Mouse (Mus musculus) layer of hippocampus, postnatal 25 days (tissue): ENCODE measurements around the gene Padi3. TPM values are rescaled to one million over a fixed set of nuclear protein-coding genes. Genes with fewer than 3 reads are reported as not detected.
A peak's percentile ranks its signal among the peaks of the same experiment; 100 is the strongest.

Experiments
- DNase-seq, 2 experiments: peaks; one replicate each; pipeline ENCODE4 v3.0.0; 2022; ENCODE audit warnings: mixed read lengths in 2 of 2, low spot score in 1 of 2; ENCODE audit errors: extremely low spot score in 1 of 2
- total RNA-seq, 2 experiments: library from RNA; stranded (reverse); gene quantifications; 2 replicates each; pipeline ENCODE4 v1.2.3; 2021

The Padi3 gene
- total RNA-seq, 2 experiments from 2014 or later = not detected

- no peak for DNase-seq
Observed at GRCm38 (mm10) chr4:140817413-140817812, 7.0 kb upstream of the Padi3 start.

- no peak for DNase-seq
Observed at GRCm38 (mm10) chr4:140815996-140816917, 5.8 kb upstream of the Padi3 start.

GRCm38 (mm10) chr4:140815496-140815895, 5.0 kb upstream of the Padi3 start:
- no peak for DNase-seq

GRCm38 (mm10) chr4:140814241-140815225, 4.1 kb upstream of the Padi3 start:
- no peak for DNase-seq

- DNase-seq = no peak
Observed at GRCm38 (mm10) chr4:140813358-140814185, 3.1 kb upstream of the Padi3 start.

GRCm38 (mm10) chr4:140812609-140813008, 2.2 kb upstream of the Padi3 start:
- DNase-seq = no peak

- no peak for DNase-seq
Observed at GRCm38 (mm10) chr4:140812191-140812590, 1.7 kb upstream of the Padi3 start.

- no peak for DNase-seq
Observed at GRCm38 (mm10) chr4:140809118-140809517, 1.3 kb downstream of the Padi3 start.

- DNase-seq = no peak
Observed at GRCm38 (mm10) chr4:140804601-140805000, 5.8 kb downstream of the Padi3 start.

- DNase-seq = no peak
Observed at GRCm38 (mm10) chr4:140801364-140801763, 9.1 kb downstream of the Padi3 start.

- DNase-seq = no peak
Observed at GRCm38 (mm10) chr4:140796786-140797185, 13.7 kb downstream of the Padi3 start.

GRCm38 (mm10) chr4:140794678-140795077, 15.8 kb downstream of the Padi3 start:
- no peak for DNase-seq

GRCm38 (mm10) chr4:140793795-140794194, 16.7 kb downstream of the Padi3 start:
- no peak for DNase-seq

GRCm38 (mm10) chr4:140792584-140792983, 17.9 kb downstream of the Padi3 start:
- DNase-seq = no peak

- DNase-seq = no peak
Observed at GRCm38 (mm10) chr4:140791071-140791470, 19.4 kb downstream of the Padi3 start.

- DNase-seq = no peak
Observed at GRCm38 (mm10) chr4:140789983-140790382, 20.5 kb downstream of the Padi3 start.

- peak; percentile 23 to 72 for DNase-seq
Observed at GRCm38 (mm10) chr4:140788983-140789382, 21.5 kb downstream of the Padi3 start.

- DNase-seq = no peak
Observed at GRCm38 (mm10) chr4:140788264-140788663, 22.2 kb downstream of the Padi3 start.

GRCm38 (mm10) chr4:140787414-140787813, 23.0 kb downstream of the Padi3 start:
- no peak for DNase-seq

- no peak for DNase-seq
Observed at GRCm38 (mm10) chr4:140785217-140785616, 25.2 kb downstream of the Padi3 start.
